Mouse (Mus musculus) myocyte (in vitro differentiated cells): ENCODE data around the gene Eef2k. TPM values are rescaled to one million over a fixed set of nuclear protein-coding genes. Genes with fewer than 3 reads are reported as not detected.

ENCODE experiments used
- H3K27me3 ChIP-seq: one replicate; pipeline ENCODE4 v1.6.1; 2011; ENCODE audit not compliant: control insufficient read depth, insufficient read depth, insufficient read length
- H3K36me3 ChIP-seq: one replicate; pipeline ENCODE4 v1.6.1; 2011; ENCODE audit not compliant: control insufficient read depth, insufficient read depth
- H3K4me2 ChIP-seq: one replicate; pipeline ENCODE4 v1.6.1; 2011; ENCODE audit warnings: low read depth, control low read depth
- H3K4me3 ChIP-seq: one replicate; pipeline ENCODE4 v1.5.1; 2011; ENCODE audit warnings: mild to moderate bottlenecking, control low read depth, moderate library complexity
- H3K79me2 ChIP-seq: one replicate; pipeline ENCODE4 v1.6.1; 2011; ENCODE audit not compliant: control insufficient read depth, insufficient read depth
- H3ac ChIP-seq: one replicate; pipeline ENCODE4 v1.6.1; 2011; ENCODE audit not compliant: control insufficient read depth, insufficient read length
- CEBPB ChIP-seq: IDR thresholded peaks from 2 replicates; pipeline ENCODE4 v1.6.1; 2011; ENCODE audit warnings: mild to moderate bottlenecking, moderate library complexity; ENCODE audit not compliant: poor library complexity, insufficient read depth, severe bottlenecking
- E2F4 ChIP-seq: IDR thresholded peaks from one replicate; pipeline ENCODE4 v1.6.1; 2011; ENCODE audit warnings: mild to moderate bottlenecking, control low read depth, moderate library complexity; ENCODE audit not compliant: insufficient read depth
- MAX ChIP-seq: IDR thresholded peaks from one replicate; pipeline ENCODE4 v1.6.1; 2011; ENCODE audit warnings: low read depth, mild to moderate bottlenecking, control low read depth
- MYOD1 ChIP-seq, 3 experiments: IDR thresholded peaks; one replicate each; pipeline ENCODE4 v1.6.1; 2011; ENCODE audit warnings: control low read depth in 2 of 3, low read depth in 2 of 3, mild to moderate bottlenecking in 2 of 3, moderate library complexity in 1 of 3; ENCODE audit not compliant: insufficient read length in 2 of 3, control insufficient read depth in 1 of 3
- MYOG ChIP-seq, 3 experiments: IDR thresholded peaks; one replicate each; pipeline ENCODE4 v1.6.1; 2011; ENCODE audit warnings: control low read depth in 2 of 3, low read depth in 2 of 3, mild to moderate bottlenecking in 2 of 3; ENCODE audit not compliant: insufficient read length in 2 of 3, control insufficient read depth in 1 of 3, insufficient read depth in 1 of 3
- POLR2A ChIP-seq: IDR thresholded peaks from one replicate; pipeline ENCODE4 v1.6.1; 2011; ENCODE audit warnings: low read depth, mild to moderate bottlenecking, control low read depth, moderate library complexity; ENCODE audit not compliant: insufficient read length
- POLR2AphosphoS2 ChIP-seq: IDR thresholded peaks from one replicate; pipeline ENCODE4 v1.6.1; 2011; ENCODE audit warnings: low read depth, control low read depth; ENCODE audit not compliant: insufficient read length
- REST ChIP-seq: IDR thresholded peaks from one replicate; pipeline ENCODE4 v1.6.1; 2011; ENCODE audit warnings: mild to moderate bottlenecking, control low read depth, moderate library complexity; ENCODE audit not compliant: insufficient read depth, insufficient read length
- SRF ChIP-seq: IDR thresholded peaks from one replicate; pipeline ENCODE4 v1.6.1; 2011; ENCODE audit warnings: low read depth; ENCODE audit not compliant: control insufficient read depth, insufficient read length
- TCF12 ChIP-seq: IDR thresholded peaks from one replicate; pipeline ENCODE4 v1.6.1; 2011; ENCODE audit warnings: mild to moderate bottlenecking, control low read depth; ENCODE audit not compliant: poor library complexity, insufficient read depth, severe bottlenecking
- TCF3 ChIP-seq: IDR thresholded peaks from one replicate; pipeline ENCODE4 v1.6.1; 2011; ENCODE audit warnings: low read depth, control low read depth; ENCODE audit not compliant: insufficient read length
- USF1 ChIP-seq: IDR thresholded peaks from one replicate; pipeline ENCODE4 v1.6.1; 2011; ENCODE audit warnings: low read depth, mild to moderate bottlenecking, control low read depth, moderate library complexity
- polyA plus RNA-seq: library from polyadenylated mRNA; unstranded; fragments of >200 nt; fragmentation: generic; extraction: Trizol; gene quantifications from one replicate; pipeline ENCODE4 v1.2.1, GENCODE M21; 2012; ENCODE audit warnings: missing spikeins

Gene Eef2k
- polyA plus RNA-seq, 1 experiment: 32.3 TPM

- Histone ChIP-seq H3K36me3 (peaks cover 5% of the 10 kb centered on the region), H3ac (no peak overlapping the region), H3K4me2 (no peak overlapping the region), H3K79me2 (no peaks in the 10 kb centered on the region), H3K27me3 (no peaks in the 10 kb centered on the region), H3K4me3 (no peak overlapping the region)
- no peak for TF ChIP-seq POLR2A
- TF ChIP-seq REST: no peak
- no peak for TF ChIP-seq CEBPB
- no peak for TF ChIP-seq TCF12
- TF ChIP-seq MAX: no peak
- TF ChIP-seq TCF3: no peak
- TF ChIP-seq USF1: no peak
- no peak for TF ChIP-seq MYOG (IDR thresholded peaks at IDR 0.05; ENCODE audit: control insufficient read depth in 1 of 3, insufficient read depth in 1 of 3, insufficient read length in 2 of 3, low read depth in 2 of 3)
- no peak for TF ChIP-seq MYOD1 (IDR thresholded peaks at IDR 0.05; ENCODE audit: control insufficient read depth in 1 of 3, insufficient read length in 2 of 3, low read depth in 2 of 3)
- no peak for TF ChIP-seq SRF
Measured at GRCm38 (mm10) chr7:120879972-120880371, 37.3 kb downstream of the Eef2k start.

GRCm38 (mm10) chr7:120880770-120881169 is 38.1 kb downstream of the Eef2k start:
- Histone ChIP-seq H3K27me3 (no peaks in the 10 kb centered on the region), H3K79me2 (no peaks in the 10 kb centered on the region), H3K36me3 (peaks cover 5% of the 10 kb centered on the region), H3ac (no peak overlapping the region), H3K4me2 (no peak overlapping the region), H3K4me3 (no peak overlapping the region)
- TF ChIP-seq USF1 (no peak), CEBPB (no peak), POLR2A (peak; percentile 40), MYOD1 (IDR thresholded peaks at IDR 0.05; ENCODE audit: control insufficient read depth in 1 of 3, insufficient read length in 2 of 3, low read depth in 2 of 3) (peak in 1 of 3 experiments; percentile 36), TCF3 (no peak), MYOG (IDR thresholded peaks at IDR 0.05; ENCODE audit: control insufficient read depth in 1 of 3, insufficient read depth in 1 of 3, insufficient read length in 2 of 3, low read depth in 2 of 3) (peak in 1 of 3 experiments; percentile 29)

GRCm38 (mm10) chr7:120881451-120881850 is 38.8 kb downstream of the Eef2k start:
- Histone ChIP-seq H3K79me2 (no peaks in the 10 kb centered on the region), H3ac (no peak overlapping the region), H3K36me3 (peaks cover 8% of the 10 kb centered on the region), H3K27me3 (no peaks in the 10 kb centered on the region), H3K4me2 (no peak overlapping the region), H3K4me3 (no peak overlapping the region)
- TF ChIP-seq TCF3: no peak
- TF ChIP-seq MAX: no peak
- no peak for TF ChIP-seq TCF12
- TF ChIP-seq CEBPB: no peak
- no peak for TF ChIP-seq POLR2AphosphoS2
- no peak for TF ChIP-seq SRF
- TF ChIP-seq REST: no peak
- TF ChIP-seq E2F4: no peak
- no peak for TF ChIP-seq USF1
- no peak for TF ChIP-seq MYOD1 (IDR thresholded peaks at IDR 0.05; ENCODE audit: control insufficient read depth in 1 of 3, insufficient read length in 2 of 3, low read depth in 2 of 3)
- no peak for TF ChIP-seq MYOG (IDR thresholded peaks at IDR 0.05; ENCODE audit: control insufficient read depth in 1 of 3, insufficient read depth in 1 of 3, insufficient read length in 2 of 3, low read depth in 2 of 3)
- TF ChIP-seq POLR2A: no peak

- no peaks in the 10 kb centered on the region for H3K27me3 ChIP-seq
- no peak overlapping the region for H3ac ChIP-seq
- H3K4me3 ChIP-seq: no peak overlapping the region
- H3K79me2 ChIP-seq: no peaks in the 10 kb centered on the region
- H3K4me2 ChIP-seq: peak overlapping the region; percentile 7
- TF ChIP-seq TCF3 (peak; percentile 85), MYOD1 (IDR thresholded peaks at IDR 0.05; ENCODE audit: control insufficient read depth in 1 of 3, insufficient read length in 2 of 3, low read depth in 2 of 3) (peak; percentile 96 to 99 (median 99)), TCF12 (peak; percentile 99), MYOG (IDR thresholded peaks at IDR 0.05; ENCODE audit: control insufficient read depth in 1 of 3, insufficient read depth in 1 of 3, insufficient read length in 2 of 3, low read depth in 2 of 3) (peak; percentile 89 to 98 (median 97)), CEBPB (no peak)
- H3K36me3 ChIP-seq: peaks cover 12% of the 10 kb centered on the region
Measured at GRCm38 (mm10) chr7:120882674-120883073, 40.0 kb downstream of the Eef2k start.

- peaks cover 12% of the 10 kb centered on the region for H3K36me3 ChIP-seq
- no peak overlapping the region for H3K4me3 ChIP-seq
- no peak overlapping the region for H3ac ChIP-seq
- no peaks in the 10 kb centered on the region for H3K79me2 ChIP-seq
- TF ChIP-seq POLR2A (no peak), CEBPB (no peak)
- no peak overlapping the region for H3K4me2 ChIP-seq
- H3K27me3 ChIP-seq: no peaks in the 10 kb centered on the region
Measured at GRCm38 (mm10) chr7:120883523-120884290, 41.1 kb downstream of the Eef2k start.
